Mouse (Mus musculus): Measurements from ENCODE around the gene Tomm6. TPM values are rescaled to one million over a fixed set of nuclear protein-coding genes. Genes with fewer than 3 reads are reported as not detected.

Gene Tomm6
- polyA plus RNA-seq, 1 experiment from 2014 or later, result 382 TPM

DNA sequence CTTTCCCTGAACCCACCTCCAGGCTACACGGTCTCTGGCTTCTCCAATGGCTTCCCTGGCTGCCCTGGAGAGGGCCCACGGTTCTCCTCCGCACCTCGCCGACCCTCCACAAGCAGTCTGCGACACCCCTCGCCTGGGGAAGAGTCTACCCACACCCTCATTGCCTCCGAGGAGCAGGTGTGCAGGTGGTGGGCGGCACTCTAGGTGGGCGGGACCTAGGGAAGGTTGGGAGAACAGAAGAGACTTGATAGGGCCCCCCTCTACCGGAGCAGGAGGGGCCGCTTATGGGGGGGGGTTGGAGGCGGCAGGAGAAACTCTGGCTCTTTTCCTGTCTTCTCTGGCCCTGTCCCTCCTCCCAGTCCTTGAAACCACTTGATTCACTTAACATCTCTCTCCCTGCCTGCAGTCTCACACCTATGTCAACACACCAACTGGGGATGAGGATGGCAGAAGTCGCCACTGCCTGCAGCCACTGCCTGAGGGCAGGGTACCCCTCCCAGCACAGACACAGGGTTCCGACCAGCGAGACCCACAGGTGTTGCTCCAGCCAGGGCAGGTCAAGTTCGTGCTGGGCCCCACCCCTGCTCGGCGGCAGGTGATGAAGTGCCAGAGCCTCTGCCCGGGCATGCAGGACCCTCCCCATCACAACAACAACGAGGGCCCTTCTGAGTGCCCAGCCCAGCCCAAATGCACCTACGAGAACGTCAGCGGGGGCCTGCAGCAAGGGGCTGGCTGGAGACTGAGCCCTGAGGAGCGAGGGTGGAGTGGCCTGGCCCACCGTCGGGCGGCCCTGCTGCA lies 14.6 kb upstream of the Tomm6 start:
- no peak overlapping the region for H3K4me3 ChIP-seq (ENCODE audit: low read depth, low read length)
- H3K9ac ChIP-seq (ENCODE audit: low read depth, low read length), result no peak overlapping the region; the same call in 1 of the 2 replicates
- DNase-seq (ENCODE audit: low spot score) (no peak), ATAC-seq (ENCODE audit: low read depth) (no peak; the same call in 1 of the 2 replicates)
- 38% methylated on average over 25 of the region's 28 CpGs for WGBS
- no peak overlapping the region for H3K27ac ChIP-seq (replicated peaks; ENCODE audit: low read depth, low read length)
- no peaks in the 10 kb centered on the region for H3K27me3 ChIP-seq (replicated peaks; ENCODE audit: control insufficient read depth, insufficient read depth, low read length)
- H3K9me3 ChIP-seq (ENCODE audit: control insufficient read depth, low read length), result no peaks in the 10 kb centered on the region
- H3K4me2 ChIP-seq (ENCODE audit: low read depth, low read length), result peak overlapping the region; percentile 4; the same call in 1 of the 2 replicates
- peaks cover 45% of the 10 kb centered on the region for H3K36me3 ChIP-seq (ENCODE audit: control insufficient read depth, insufficient read depth, low read length)
- no peaks in the 10 kb centered on the region for H3K4me1 ChIP-seq (ENCODE audit: control insufficient read depth, insufficient read depth, low read length)

DNA sequence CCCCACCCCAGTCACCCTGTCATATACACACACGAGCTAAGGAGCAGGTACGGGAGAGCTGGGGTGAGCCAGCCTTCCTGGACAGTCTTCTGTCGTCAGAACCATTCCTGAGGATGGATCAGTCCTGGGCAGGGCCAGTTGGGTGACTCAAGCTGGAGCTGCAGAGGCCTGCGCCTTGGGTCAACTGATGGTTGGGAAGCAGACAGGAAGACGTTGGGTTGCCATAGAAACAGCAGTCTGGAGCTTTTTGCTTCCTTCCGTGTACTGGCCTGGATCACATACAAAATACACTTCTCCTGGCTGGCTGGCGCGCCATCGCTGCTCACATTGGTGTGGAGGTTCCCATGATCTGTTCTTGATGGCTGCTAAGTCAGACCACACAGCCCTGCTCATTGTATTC lies 13.6 kb upstream of the Tomm6 start:
- H3K27me3 ChIP-seq (replicated peaks; ENCODE audit: control insufficient read depth, insufficient read depth, low read length), result no peaks in the 10 kb centered on the region
- no peak overlapping the region for H3K9ac ChIP-seq (ENCODE audit: low read depth, low read length)
- no peaks in the 10 kb centered on the region for H3K9me3 ChIP-seq (ENCODE audit: control insufficient read depth, low read length)
- H3K27ac ChIP-seq (replicated peaks; ENCODE audit: low read depth, low read length), result no peak overlapping the region
- no peak overlapping the region for H3K4me2 ChIP-seq (ENCODE audit: low read depth, low read length)
- no peak overlapping the region for H3K4me3 ChIP-seq (ENCODE audit: low read depth, low read length)
- no peaks in the 10 kb centered on the region for H3K4me1 ChIP-seq (ENCODE audit: control insufficient read depth, insufficient read depth, low read length)
- H3K36me3 ChIP-seq (ENCODE audit: control insufficient read depth, insufficient read depth, low read length), result peaks cover 46% of the 10 kb centered on the region
- ATAC-seq (ENCODE audit: low read depth) (no peak), DNase-seq (ENCODE audit: low spot score) (no peak)
- 72% methylated on average over 9 of the region's 9 CpGs for WGBS

DNA sequence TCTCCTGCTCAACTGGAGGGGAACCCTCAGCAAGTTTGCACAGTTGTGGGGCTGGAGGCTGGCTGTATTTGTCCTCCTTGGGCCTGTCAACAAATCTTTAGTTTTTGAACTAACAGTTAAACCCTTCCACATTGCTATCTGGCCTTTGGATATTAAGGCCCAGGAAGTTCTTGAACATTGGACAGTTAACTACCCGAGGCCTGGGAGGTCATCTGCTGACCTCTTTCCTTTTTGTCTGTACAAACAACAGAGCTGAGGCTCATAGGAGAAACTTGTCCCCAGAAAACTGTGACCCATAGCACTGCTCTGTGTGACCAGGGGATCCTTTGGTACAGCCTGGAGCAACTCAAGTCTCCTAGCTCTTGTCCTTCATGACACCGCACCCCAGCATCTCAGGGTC lies 10.9 kb upstream of the Tomm6 start:
- H3K27ac ChIP-seq (replicated peaks; ENCODE audit: low read depth, low read length), result no peak overlapping the region
- ATAC-seq (ENCODE audit: low read depth) (no peak), DNase-seq (ENCODE audit: low spot score) (no peak)
- H3K9me3 ChIP-seq (ENCODE audit: control insufficient read depth, low read length), result no peaks in the 10 kb centered on the region
- WGBS, result 74% methylated on average over 2 of the region's 2 CpGs
- H3K4me1 ChIP-seq (ENCODE audit: control insufficient read depth, insufficient read depth, low read length), result no peaks in the 10 kb centered on the region; the same call in 1 of the 2 replicates
- no peak overlapping the region for H3K4me3 ChIP-seq (ENCODE audit: low read depth, low read length)
- H3K4me2 ChIP-seq (ENCODE audit: low read depth, low read length), result no peak overlapping the region
- no peaks in the 10 kb centered on the region for H3K27me3 ChIP-seq (replicated peaks; ENCODE audit: control insufficient read depth, insufficient read depth, low read length)
- no peak overlapping the region for H3K9ac ChIP-seq (ENCODE audit: low read depth, low read length)
- peaks cover 46% of the 10 kb centered on the region for H3K36me3 ChIP-seq (ENCODE audit: control insufficient read depth, insufficient read depth, low read length)

DNA sequence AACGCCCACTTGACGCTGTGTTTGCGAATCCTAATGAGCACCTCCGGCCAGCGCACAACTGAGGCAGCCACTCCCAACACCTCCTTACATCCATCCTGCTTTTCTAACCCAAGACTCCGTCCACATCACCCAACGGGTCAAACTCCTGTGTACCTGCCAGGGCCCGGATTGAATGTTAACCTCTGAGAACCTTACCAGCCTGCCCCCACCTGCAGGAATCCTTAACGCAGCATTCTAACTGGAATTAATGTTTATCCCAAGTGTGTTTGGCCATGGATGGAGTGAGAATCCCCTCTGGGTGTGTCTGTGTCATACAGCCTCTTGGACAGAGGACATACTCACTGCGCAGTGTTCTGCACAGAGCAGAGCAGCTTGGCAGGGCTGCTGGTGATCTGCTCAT lies 10.0 kb upstream of the Tomm6 start:
- H3K4me1 ChIP-seq (ENCODE audit: control insufficient read depth, insufficient read depth, low read length), result no peaks in the 10 kb centered on the region; the same call in 1 of the 2 replicates
- no peak overlapping the region for H3K27ac ChIP-seq (replicated peaks; ENCODE audit: low read depth, low read length)
- no peak for ATAC-seq (ENCODE audit: low read depth)
- no peak overlapping the region for H3K9ac ChIP-seq (ENCODE audit: low read depth, low read length)
- no peaks in the 10 kb centered on the region for H3K9me3 ChIP-seq (ENCODE audit: control insufficient read depth, low read length)
- H3K4me2 ChIP-seq (ENCODE audit: low read depth, low read length), result no peak overlapping the region
- 89% methylated on average over 10 of the region's 10 CpGs for WGBS
- no peak for DNase-seq (ENCODE audit: low spot score)
- H3K27me3 ChIP-seq (replicated peaks; ENCODE audit: control insufficient read depth, insufficient read depth, low read length), result no peaks in the 10 kb centered on the region
- peaks cover 39% of the 10 kb centered on the region for H3K36me3 ChIP-seq (ENCODE audit: control insufficient read depth, insufficient read depth, low read length)
- no peak overlapping the region for H3K4me3 ChIP-seq (ENCODE audit: low read depth, low read length)

DNA sequence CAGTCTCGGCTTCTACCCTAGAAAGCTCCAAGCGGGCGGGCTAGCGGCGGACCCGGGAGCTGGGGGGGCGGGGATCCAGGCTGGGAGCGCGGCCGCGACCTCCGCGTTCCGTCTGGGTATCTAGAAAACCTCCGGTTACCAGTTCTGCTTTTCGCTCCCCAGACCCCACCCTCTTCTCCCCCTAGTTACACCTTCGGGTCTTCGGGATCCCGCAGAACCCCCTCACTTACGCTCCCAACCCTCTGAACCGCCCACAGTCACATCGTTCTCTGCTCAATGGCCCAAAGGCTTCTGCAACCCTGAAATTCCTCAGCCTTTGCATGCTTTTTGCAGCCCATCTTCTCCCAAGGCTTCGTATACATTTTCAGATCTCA lies 7.1 kb upstream of the Tomm6 start:
- Histone ChIP-seq H3K4me3 (ENCODE audit: low read depth, low read length) (peak overlapping the region; percentile 85), H3K36me3 (ENCODE audit: control insufficient read depth, insufficient read depth, low read length) (peaks cover 11% of the 10 kb centered on the region; the same call in 1 of the 2 replicates), H3K9ac (ENCODE audit: low read depth, low read length) (peak overlapping the region; percentile 87), H3K27ac (replicated peaks; ENCODE audit: low read depth, low read length) (peak overlapping the region; percentile 63; the same call in 1 of the 2 replicates), H3K9me3 (ENCODE audit: control insufficient read depth, low read length) (no peaks in the 10 kb centered on the region), H3K4me1 (ENCODE audit: control insufficient read depth, insufficient read depth, low read length) (no peaks in the 10 kb centered on the region; the same call in 1 of the 2 replicates), H3K4me2 (ENCODE audit: low read depth, low read length) (peak overlapping the region; percentile 84), H3K27me3 (replicated peaks; ENCODE audit: control insufficient read depth, insufficient read depth, low read length) (no peaks in the 10 kb centered on the region)
- peak; percentile 1; the same call in 1 of the 2 replicates for ATAC-seq (ENCODE audit: low read depth)
- under 1% methylated on average over 14 of the region's 23 CpGs for WGBS
- no peak for DNase-seq (ENCODE audit: low spot score)

DNA sequence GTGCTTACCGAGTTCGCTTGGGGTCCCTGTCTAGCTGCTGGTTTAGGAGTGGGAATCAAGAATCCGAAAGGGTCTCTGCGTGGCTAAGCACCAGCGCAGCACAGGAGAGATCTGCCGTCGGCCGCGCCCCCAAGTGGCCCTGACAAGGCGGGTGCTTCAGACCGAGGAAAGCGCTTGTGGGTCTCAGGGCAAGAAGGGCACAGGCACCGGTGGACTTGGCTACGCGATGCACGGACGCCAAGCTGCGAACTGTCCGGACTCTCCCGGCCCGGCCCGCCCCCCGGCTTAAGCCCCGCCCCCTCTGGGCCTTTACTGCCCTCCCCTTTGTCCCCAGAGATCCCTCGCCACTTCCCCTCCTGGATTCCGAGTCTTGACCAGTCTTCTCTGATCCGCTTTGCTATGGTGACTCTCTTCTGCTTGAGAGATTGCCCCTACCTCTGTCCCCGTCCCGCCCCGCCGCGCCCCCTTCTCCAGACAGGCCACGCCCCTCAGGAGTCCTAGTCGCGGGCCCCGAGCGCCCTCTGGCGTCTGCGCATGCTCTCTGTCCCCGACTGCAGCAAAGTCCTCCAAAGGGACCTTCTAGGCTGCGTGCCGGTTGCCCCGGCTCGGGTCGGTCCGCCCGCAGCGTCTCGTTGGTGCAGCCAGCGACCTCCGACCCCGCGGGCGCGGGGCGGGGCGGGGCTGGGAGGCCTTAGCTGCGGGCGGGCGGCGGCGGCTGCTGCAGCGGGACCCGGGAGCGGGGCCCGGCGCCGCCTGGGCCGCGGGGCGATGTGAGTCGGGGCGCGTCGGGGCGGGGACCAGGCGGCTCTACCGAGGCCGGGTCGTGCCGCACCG lies 6.5 kb upstream of the Tomm6 start, which contains the start of gene Prickle4:
Gene Prickle4 (minus strand): TSS at position 234 of the 834 bp plus-strand sequence.
- Histone ChIP-seq H3K36me3 (ENCODE audit: control insufficient read depth, insufficient read depth, low read length) (peaks cover 7% of the 10 kb centered on the region; the same call in 1 of the 2 replicates), H3K4me3 (ENCODE audit: low read depth, low read length) (peak within 1 kb of the TSS; percentile 85), H3K9ac (ENCODE audit: low read depth, low read length) (peak within 1 kb of the TSS; percentile 87), H3K4me1 (ENCODE audit: control insufficient read depth, insufficient read depth, low read length) (no peaks in the 10 kb centered on the region; the same call in 1 of the 2 replicates), H3K27me3 (replicated peaks; ENCODE audit: control insufficient read depth, insufficient read depth, low read length) (no peaks in the 10 kb centered on the region), H3K9me3 (ENCODE audit: control insufficient read depth, low read length) (no peaks in the 10 kb centered on the region), H3K4me2 (ENCODE audit: low read depth, low read length) (peak within 1 kb of the TSS; percentile 84), H3K27ac (replicated peaks; ENCODE audit: low read depth, low read length) (peak within 1 kb of the TSS; percentile 63)
- DNase-seq (ENCODE audit: low spot score), result peak; percentile 96
- under 1% methylated on average over 30 of the region's 82 CpGs for WGBS
- ATAC-seq (ENCODE audit: low read depth), result peak; percentile 96

DNA sequence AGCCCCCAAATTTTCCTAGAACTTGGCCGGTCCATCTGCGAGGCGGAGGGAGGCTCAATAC lies 6.1 kb upstream of the Tomm6 start, which contains the start of gene Gm21981:
Gene Gm21981 (minus strand): TSS at position 14 of the 61 bp plus-strand sequence.
- no peaks in the 10 kb centered on the region for H3K9me3 ChIP-seq (ENCODE audit: control insufficient read depth, low read length)

DNA sequence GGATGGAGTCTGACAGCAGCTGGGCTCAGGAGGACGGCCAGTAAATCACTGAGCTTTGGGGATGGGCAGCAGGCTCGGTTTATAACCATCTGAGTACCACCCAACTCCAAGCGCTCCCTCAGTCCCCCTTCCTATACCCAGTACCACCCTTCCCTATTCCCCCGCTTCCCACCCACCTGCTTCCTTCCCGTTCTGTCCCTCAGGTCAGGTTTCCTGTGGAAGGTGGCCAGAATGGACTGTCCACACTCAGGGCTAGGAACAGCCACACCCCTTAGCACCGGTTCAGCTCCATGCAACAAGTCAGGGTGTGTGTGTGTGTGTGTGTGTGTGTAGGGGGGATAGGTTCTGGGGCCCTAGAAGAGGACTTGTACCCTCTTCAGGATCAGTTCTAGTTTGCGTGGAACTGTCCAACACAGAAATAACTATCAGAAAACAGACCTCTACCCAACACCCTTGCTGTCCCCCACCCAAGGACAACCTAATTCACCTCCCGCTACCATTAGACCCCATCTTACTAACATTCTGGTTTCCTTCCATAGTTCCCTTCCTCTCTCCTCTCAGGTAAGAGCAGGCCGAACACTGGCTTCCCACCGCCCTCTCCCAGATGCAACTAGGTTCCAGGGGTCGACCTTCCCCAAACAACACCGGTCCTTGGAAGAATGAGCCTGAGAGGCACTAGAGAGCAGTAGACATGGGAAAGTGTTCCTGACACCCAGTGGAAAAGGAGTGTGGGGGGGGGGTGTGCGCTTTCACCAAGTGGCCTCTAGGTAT lies 5.7 kb upstream of the Tomm6 start:
- ATAC-seq (ENCODE audit: low read depth), result no peak
- DNase-seq (ENCODE audit: low spot score), result no peak
- peak overlapping the region; percentile 85 for H3K4me3 ChIP-seq (ENCODE audit: low read depth, low read length)
- no peaks in the 10 kb centered on the region for H3K27me3 ChIP-seq (replicated peaks; ENCODE audit: control insufficient read depth, insufficient read depth, low read length)
- no peaks in the 10 kb centered on the region; the same call in 1 of the 2 replicates for H3K4me1 ChIP-seq (ENCODE audit: control insufficient read depth, insufficient read depth, low read length)
- no peaks in the 10 kb centered on the region for H3K9me3 ChIP-seq (ENCODE audit: control insufficient read depth, low read length)
- H3K4me2 ChIP-seq (ENCODE audit: low read depth, low read length), result peak overlapping the region; percentile 84
- 39% methylated on average over 13 of the region's 13 CpGs for whole genome bisulfite sequencing
- H3K27ac ChIP-seq (replicated peaks; ENCODE audit: low read depth, low read length), result no peak overlapping the region
- 0 out of 2 replicates have a peak, but pooled peaks cover 4% of the 10 kb centered on the region for H3K36me3 ChIP-seq (ENCODE audit: control insufficient read depth, insufficient read depth, low read length)
- H3K9ac ChIP-seq (ENCODE audit: low read depth, low read length), result peak overlapping the region; percentile 87

More for the DNA sequence above, 6.1 kb upstream of the Tomm6 start, which contains the start of gene Gm21981:
- 0 out of 2 replicates have a peak, but pooled peaks cover 4% of the 10 kb centered on the region for H3K36me3 ChIP-seq (ENCODE audit: control insufficient read depth, insufficient read depth, low read length)
- WGBS, result no CpG with 5 or more reads among the region's 3 CpGs
- ATAC-seq (ENCODE audit: low read depth) (no peak), DNase-seq (ENCODE audit: low spot score) (no peak)
- peak within 1 kb of the TSS; percentile 63 for H3K27ac ChIP-seq (replicated peaks; ENCODE audit: low read depth, low read length)
- H3K4me3 ChIP-seq (ENCODE audit: low read depth, low read length), result peak within 1 kb of the TSS; percentile 85
- peak within 1 kb of the TSS; percentile 87 for H3K9ac ChIP-seq (ENCODE audit: low read depth, low read length)
- no peaks in the 10 kb centered on the region; the same call in 1 of the 2 replicates for H3K4me1 ChIP-seq (ENCODE audit: control insufficient read depth, insufficient read depth, low read length)
- no peaks in the 10 kb centered on the region for H3K27me3 ChIP-seq (replicated peaks; ENCODE audit: control insufficient read depth, insufficient read depth, low read length)
- peak within 1 kb of the TSS; percentile 84 for H3K4me2 ChIP-seq (ENCODE audit: low read depth, low read length)

All from embryonic facial prominence, embryonic 14.5 days (tissue).